Mouse (Mus musculus) liver, embryonic 11.5 days (tissue): Measurements from ENCODE around the gene Atf2. TPM values are rescaled to one million over a fixed set of nuclear protein-coding genes. Genes with fewer than 3 reads are reported as not detected.
"Not testable (repeated sequence)": the region's sequence is repeated elsewhere in the genome, so short reads cannot be mapped to it uniquely, and the experiment has no call there.

Experiments used
- ATAC-seq: fragments of 200-750 bp; cut with Nextera tagmentation; replicated peaks from 2 replicates; pipeline ENCODE4 v1.8.0; 2017; ENCODE audit warnings: moderate number of reproducible peaks, mild to moderate bottlenecking, moderate TSS enrichment, moderate library complexity; ENCODE audit not compliant: low FRiP score
- DNase-seq: peaks from one replicate; pipeline ENCODE4 v3.0.0-alpha.2; 2017; ENCODE audit warnings: low spot score
- H3K27ac ChIP-seq: fragments of 300-500 bp; sonication (generic); 2 replicates; pipeline ENCODE4 v1.5.1; 2014; ENCODE audit warnings: mild to moderate bottlenecking, low read depth, low read length, control low read depth
- H3K27me3 ChIP-seq: fragments of 300-500 bp; sonication (generic); replicated peaks from 2 replicates; pipeline ENCODE4 v1.6.1; 2014; ENCODE audit warnings: low read length, mixed read lengths; ENCODE audit not compliant: control insufficient read depth, insufficient read depth
- H3K36me3 ChIP-seq: fragments of 300-500 bp; sonication (generic); 2 replicates; pipeline ENCODE4 v1.6.1; 2014; ENCODE audit warnings: mild to moderate bottlenecking, low read length, moderate library complexity, mixed read lengths; ENCODE audit not compliant: control insufficient read depth, insufficient read depth
- H3K4me1 ChIP-seq: fragments of 300-500 bp; sonication (generic); replicated peaks from 2 replicates; pipeline ENCODE4 v1.6.1; 2014; ENCODE audit warnings: low read length, mixed read lengths; ENCODE audit not compliant: control insufficient read depth, insufficient read depth
- H3K4me2 ChIP-seq: fragments of 300-500 bp; sonication (generic); 2 replicates; pipeline ENCODE4 v1.6.1; 2014; ENCODE audit warnings: mild to moderate bottlenecking, control low read depth, moderate library complexity
- H3K4me3 ChIP-seq: fragments of 300-500 bp; sonication (generic); 2 replicates; pipeline ENCODE4 v1.5.1; 2014; ENCODE audit warnings: low read depth, low read length, control low read depth
- H3K9ac ChIP-seq: fragments of 300-500 bp; sonication (generic); 2 replicates; pipeline ENCODE4 v1.6.1; 2014; ENCODE audit warnings: low read depth, low read length, control low read depth
- H3K9me3 ChIP-seq: fragments of 300-500 bp; sonication (generic); 2 replicates; pipeline ENCODE4 v1.6.1; 2016; ENCODE audit warnings: low read length, inconsistent platforms, mixed read lengths; ENCODE audit not compliant: control insufficient read depth
- WGBS: fragments of 180-500 bp; shearing (Covaris S2); extraction: QIAGEN DNeasy Blood & Tissue Kit; methylation state at CpG from one replicate; pipeline ENCODE4 v1.1.7; 2014; 5-methylcytosine and 5-hydroxymethylcytosine counted together
- polyA plus RNA-seq: library from polyadenylated mRNA; unstranded; fragments of >200 nt; fragmentation: Nextera tagmentation; extraction: Ambion mirVana; gene quantifications from 2 replicates; pipeline ENCODE4 v1.2.1, GENCODE M21; 2014

Atf2 gene
- polyA plus RNA-seq, 1 experiment from 2014 or later, result 46.8 TPM

- 75% methylated on average over 1 of the region's 1 CpGs for WGBS
- Histone ChIP-seq H3K4me2 (no peak overlapping the region), H3K9ac (no peak overlapping the region), H3K4me1 (no peaks in the 10 kb centered on the region; the same call in 1 of the 2 replicates), H3K27ac (no peak overlapping the region), H3K9me3 (no peaks in the 10 kb centered on the region), H3K36me3 (no peaks in the 10 kb centered on the region), H3K4me3 (no peak overlapping the region), H3K27me3 (no peaks in the 10 kb centered on the region)
- ATAC-seq, result no peak
- no peak for DNase-seq
Measured at GRCm38 (mm10) chr2:73856246-73856645, 36.2 kb downstream of the Atf2 start.

DNA sequence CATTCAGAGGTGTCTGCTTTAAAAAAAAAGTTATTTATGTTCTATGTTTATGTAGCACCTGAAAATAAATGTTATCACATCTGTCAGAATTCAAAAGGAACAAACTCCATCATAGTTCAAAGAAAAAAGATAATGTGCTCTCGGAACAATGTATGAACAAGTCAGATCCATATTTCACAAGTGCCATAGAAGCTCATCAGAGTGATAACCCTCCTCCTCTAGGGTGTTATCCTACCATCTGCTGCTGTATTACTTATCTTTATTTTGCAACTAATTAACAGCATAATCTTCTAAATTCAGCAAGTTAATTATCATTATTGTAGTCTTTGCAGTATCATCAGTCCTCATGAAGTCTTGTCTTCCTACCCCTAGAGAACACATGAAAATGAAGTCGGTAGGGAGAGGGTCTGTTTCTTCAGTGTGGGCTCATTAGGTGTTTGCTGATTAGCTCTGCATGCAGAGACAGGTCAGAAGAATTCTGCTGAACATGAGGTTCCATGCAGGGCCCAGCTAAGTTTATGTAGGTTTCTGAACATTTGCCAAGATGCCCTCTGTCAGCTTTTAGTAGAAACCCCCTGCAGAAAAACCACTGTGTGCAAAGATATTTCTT lies 57.9 kb downstream of the Atf2 start:
- no peak overlapping the region for H3K9ac ChIP-seq
- WGBS, result 78% methylated on average over 2 of the region's 2 CpGs
- ATAC-seq (no peak), DNase-seq (no peak)
- H3K4me3 ChIP-seq, result no peak overlapping the region
- no peaks in the 10 kb centered on the region for H3K9me3 ChIP-seq
- H3K4me1 ChIP-seq, result no peaks in the 10 kb centered on the region
- no peak overlapping the region for H3K27ac ChIP-seq
- no peak overlapping the region for H3K4me2 ChIP-seq
- H3K27me3 ChIP-seq, result no peaks in the 10 kb centered on the region
- H3K36me3 ChIP-seq, result peaks cover 7% of the 10 kb centered on the region; the same call in 1 of the 2 replicates

DNA sequence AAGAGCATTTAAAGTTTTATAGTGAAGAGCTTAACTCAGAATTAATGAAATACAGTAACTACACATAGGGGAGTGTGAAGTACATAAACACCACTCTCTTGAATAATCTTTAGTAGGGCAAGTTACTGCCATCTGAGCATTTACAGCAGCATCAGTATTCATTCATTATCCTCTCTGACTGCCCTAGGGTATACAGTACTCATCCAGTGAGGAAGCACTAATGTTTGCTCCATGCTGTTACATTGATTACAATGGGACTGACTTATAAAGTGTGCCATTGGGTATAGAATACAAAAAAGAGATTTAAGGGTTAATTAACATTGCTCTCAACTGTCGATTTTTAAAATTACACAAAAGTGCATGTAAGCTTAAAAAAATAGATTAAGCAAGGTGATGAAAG lies 59.2 kb downstream of the Atf2 start:
- DNase-seq (no peak), ATAC-seq (no peak)
- H3K27ac ChIP-seq, result no peak overlapping the region
- H3K27me3 ChIP-seq, result no peaks in the 10 kb centered on the region
- H3K9me3 ChIP-seq, result no peaks in the 10 kb centered on the region
- no peak overlapping the region for H3K4me2 ChIP-seq
- H3K4me1 ChIP-seq, result no peaks in the 10 kb centered on the region
- H3K4me3 ChIP-seq, result no peak overlapping the region
- H3K9ac ChIP-seq, result no peak overlapping the region
- H3K36me3 ChIP-seq, result peaks cover 6% of the 10 kb centered on the region; the same call in 1 of the 2 replicates
- 71% methylated on average over 1 of the region's 1 CpGs for WGBS

DNA sequence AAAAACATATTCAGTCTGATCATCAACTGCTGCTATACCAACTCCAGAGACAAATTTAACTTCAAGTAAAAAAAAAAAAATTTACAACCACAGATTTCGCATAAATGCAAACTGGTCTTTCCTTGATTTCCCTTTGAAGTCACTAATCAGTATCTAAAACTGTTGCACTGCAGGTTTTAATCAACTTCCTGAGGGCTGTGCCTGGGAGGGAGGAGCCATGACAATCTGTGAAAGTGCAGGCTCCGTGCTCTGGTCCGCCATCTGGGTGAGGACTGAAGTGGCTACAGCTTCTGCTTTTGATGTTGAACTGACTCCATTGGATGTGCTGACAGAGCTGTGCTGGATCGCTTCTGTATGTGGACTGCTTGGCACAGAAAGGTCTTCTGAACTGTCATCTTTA lies 73.7 kb downstream of the Atf2 start:
- 46% methylated on average over 4 of the region's 4 CpGs for WGBS
- peaks cover 10% of the 10 kb centered on the region; the same call in 1 of the 2 replicates for H3K36me3 ChIP-seq

DNA sequence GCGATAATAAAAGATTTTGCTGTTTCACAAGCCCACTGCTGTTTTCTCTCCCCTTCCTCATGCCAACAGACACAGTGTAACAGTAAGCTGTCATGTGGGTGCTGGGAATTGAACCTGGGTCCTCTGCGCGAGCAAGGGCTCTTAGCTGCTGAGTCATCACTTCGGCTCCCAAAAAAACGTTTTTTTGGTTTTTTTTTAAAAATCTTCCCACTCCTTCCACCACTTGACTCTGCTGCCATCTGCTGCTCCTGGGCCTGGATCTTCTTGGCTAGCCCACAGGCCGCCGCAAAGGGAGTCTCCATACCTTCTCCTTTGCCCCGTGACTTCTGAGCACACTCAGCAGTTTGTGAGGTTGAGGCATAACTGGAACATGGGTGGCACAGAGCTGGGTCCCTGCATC lies 84.8 kb downstream of the Atf2 start:
- ATAC-seq, result no peak
- no peak overlapping the region for H3K27ac ChIP-seq
- H3K27me3 ChIP-seq, result no peaks in the 10 kb centered on the region
- H3K9me3 ChIP-seq, result no peaks in the 10 kb centered on the region
- no peaks in the 10 kb centered on the region for H3K4me1 ChIP-seq
- no peaks in the 10 kb centered on the region for H3K36me3 ChIP-seq
- H3K9ac ChIP-seq, result no peak overlapping the region
- DNase-seq, result no peak
- 86% methylated on average over 8 of the region's 8 CpGs for WGBS
- no peak overlapping the region for H3K4me3 ChIP-seq
- H3K4me2 ChIP-seq, result no peak overlapping the region

More for the DNA sequence above, 73.7 kb downstream of the Atf2 start:
- Histone ChIP-seq H3K27ac (no peak overlapping the region), H3K27me3 (no peaks in the 10 kb centered on the region), H3K4me2 (no peak overlapping the region), H3K4me3 (no peak overlapping the region), H3K9me3 (no peaks in the 10 kb centered on the region), H3K9ac (no peak overlapping the region), H3K4me1 (no peaks in the 10 kb centered on the region)
- DNase-seq, result no peak
- ATAC-seq, result 0 out of 2 replicates have a peak, but pooled peaks have one; percentile 34

DNA sequence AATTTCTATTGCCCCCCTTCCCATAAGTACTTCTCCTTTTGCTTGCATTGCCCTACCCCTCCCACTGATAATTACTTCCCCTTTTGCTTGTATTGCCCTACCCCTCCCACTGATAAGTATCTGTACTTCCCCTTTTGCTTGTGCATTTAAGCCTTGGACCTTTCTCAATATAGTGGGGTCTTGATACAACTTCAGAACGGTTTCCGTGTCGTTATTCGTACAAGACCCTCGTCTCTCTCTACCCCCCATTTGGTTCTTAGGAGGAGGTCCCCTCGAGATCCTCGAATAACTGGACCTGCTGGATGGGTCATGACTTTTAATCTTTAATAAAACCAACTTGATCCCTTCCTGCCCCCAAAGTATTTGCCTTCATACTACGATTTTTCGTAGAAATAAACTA lies 92.3 kb downstream of the Atf2 start:
- not testable (repeated sequence) for H3K36me3 ChIP-seq, H3K9ac ChIP-seq, DNase-seq, H3K27ac ChIP-seq, H3K4me3 ChIP-seq, H3K4me1 ChIP-seq, H3K9me3 ChIP-seq, H3K27me3 ChIP-seq, H3K4me2 ChIP-seq, ATAC-seq
- 63% methylated on average over 9 of the region's 9 CpGs for WGBS

- Histone ChIP-seq H3K4me3 (no peak overlapping the region), H3K27me3 (no peaks in the 10 kb centered on the region), H3K27ac (no peak overlapping the region), H3K4me2 (no peak overlapping the region), H3K4me1 (no peaks in the 10 kb centered on the region), H3K9me3 (no peaks in the 10 kb centered on the region), H3K36me3 (no peaks in the 10 kb centered on the region), H3K9ac (no peak overlapping the region)
- DNase-seq (no peak), ATAC-seq (no peak)
- 65% methylated on average over 5 of the region's 5 CpGs for WGBS
Measured at GRCm38 (mm10) chr2:73798786-73799185, 93.7 kb downstream of the Atf2 start.

GRCm38 (mm10) chr2:73798136-73798535 lies 94.3 kb downstream of the Atf2 start:
- 66% methylated on average over 4 of the region's 4 CpGs for WGBS
- DNase-seq (no peak), ATAC-seq (no peak)
- no peak overlapping the region for H3K4me3 ChIP-seq
- H3K4me2 ChIP-seq, result no peak overlapping the region
- no peak overlapping the region for H3K9ac ChIP-seq
- H3K36me3 ChIP-seq, result no peaks in the 10 kb centered on the region
- H3K4me1 ChIP-seq, result no peaks in the 10 kb centered on the region
- no peaks in the 10 kb centered on the region for H3K9me3 ChIP-seq
- no peak overlapping the region for H3K27ac ChIP-seq
- no peaks in the 10 kb centered on the region for H3K27me3 ChIP-seq

GRCm38 (mm10) chr2:73791846-73792630 lies 100.4 kb downstream of the Atf2 start:
- H3K9ac ChIP-seq, result no peak overlapping the region
- no peaks in the 10 kb centered on the region for H3K4me1 ChIP-seq
- no peaks in the 10 kb centered on the region for H3K9me3 ChIP-seq
- DNase-seq (no peak), ATAC-seq (no peak)
- H3K4me3 ChIP-seq, result no peak overlapping the region
- no peaks in the 10 kb centered on the region for H3K36me3 ChIP-seq
- 49% methylated on average over 19 of the region's 19 CpGs for WGBS
- peak overlapping the region; percentile 31; the same call in 1 of the 2 replicates for H3K4me2 ChIP-seq
- H3K27ac ChIP-seq, result no peak overlapping the region
- peaks cover 5% of the 10 kb centered on the region; the same call in 1 of the 2 replicates for H3K27me3 ChIP-seq
